Mouse (Mus musculus): ENCODE measurements around the gene Kirrel.
"Not testable (repeated sequence)": the region's sequence is repeated elsewhere in the genome, so short reads cannot be mapped to it uniquely, and the experiment has no call there.

Gene Kirrel

DNA sequence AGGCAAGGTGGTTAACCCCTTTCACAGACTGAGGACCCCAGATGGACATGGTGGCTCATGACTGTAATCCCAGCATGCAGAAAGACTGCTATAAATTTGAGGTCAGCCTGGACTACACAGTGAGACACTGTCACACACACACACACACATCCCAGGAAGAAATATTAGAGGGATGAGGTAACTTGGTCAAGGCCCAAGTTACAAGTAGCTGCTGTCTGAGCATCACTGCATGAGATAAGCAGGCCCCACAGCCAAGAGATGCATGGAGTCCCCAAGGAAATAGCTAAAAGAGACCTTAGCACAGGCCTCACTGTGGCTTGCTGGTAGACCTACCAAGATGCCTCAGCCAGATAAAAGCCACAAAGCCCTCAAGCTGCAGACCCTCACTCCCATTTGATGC, 39.6 kb downstream of the Kirrel start:
- no peak for DNase-seq (ENCODE audit: low read depth)

DNA sequence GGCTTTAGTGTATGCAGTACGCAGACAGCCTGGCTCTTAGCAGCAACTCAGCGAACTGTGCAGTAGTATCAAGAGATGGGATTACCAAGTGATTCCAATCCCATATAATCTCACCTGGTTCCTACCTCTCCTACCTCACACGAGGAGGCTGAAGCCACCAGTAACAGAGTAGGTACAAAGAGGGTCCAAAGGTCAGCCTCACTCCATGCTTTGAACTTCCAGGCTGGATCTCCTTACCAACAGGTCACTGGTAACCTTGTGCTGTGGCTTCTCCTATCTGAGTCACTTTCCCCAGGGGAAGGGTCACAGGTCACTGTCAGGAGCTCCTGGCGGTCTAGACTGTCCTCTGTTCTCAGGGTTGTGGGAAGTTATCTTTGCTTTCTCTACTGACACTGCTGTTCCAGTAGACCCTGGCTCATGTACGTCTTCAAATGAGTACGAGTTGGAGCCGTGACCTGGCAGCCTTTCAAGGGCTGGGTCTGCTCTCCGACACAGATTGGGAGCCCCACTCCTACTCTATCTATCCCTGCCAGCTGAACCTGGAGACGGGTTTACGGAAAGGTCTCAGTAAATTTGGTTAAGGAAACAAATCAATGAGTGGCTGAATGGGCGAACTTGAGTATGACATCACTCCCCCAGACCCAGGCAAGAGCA, 42.7 kb downstream of the Kirrel start:
- no peak for DNase-seq (ENCODE audit: low read depth)

GRCm38 (mm10) chr3:87130933-87131332, 43.6 kb downstream of the Kirrel start:
- DNase-seq (ENCODE audit: low read depth): no peak

- DNase-seq (ENCODE audit: low read depth): no peak
Measured at GRCm38 (mm10) chr3:87123795-87124194, 50.8 kb downstream of the Kirrel start.

GRCm38 (mm10) chr3:87118214-87118613, 56.3 kb downstream of the Kirrel start:
- no peak for DNase-seq (ENCODE audit: low read depth)

- no peak for DNase-seq (ENCODE audit: low read depth)
Measured at GRCm38 (mm10) chr3:87117632-87118031, 56.9 kb downstream of the Kirrel start.

- no peak for DNase-seq (ENCODE audit: low read depth)
Measured at GRCm38 (mm10) chr3:87115726-87116540, 58.6 kb downstream of the Kirrel start.

DNA sequence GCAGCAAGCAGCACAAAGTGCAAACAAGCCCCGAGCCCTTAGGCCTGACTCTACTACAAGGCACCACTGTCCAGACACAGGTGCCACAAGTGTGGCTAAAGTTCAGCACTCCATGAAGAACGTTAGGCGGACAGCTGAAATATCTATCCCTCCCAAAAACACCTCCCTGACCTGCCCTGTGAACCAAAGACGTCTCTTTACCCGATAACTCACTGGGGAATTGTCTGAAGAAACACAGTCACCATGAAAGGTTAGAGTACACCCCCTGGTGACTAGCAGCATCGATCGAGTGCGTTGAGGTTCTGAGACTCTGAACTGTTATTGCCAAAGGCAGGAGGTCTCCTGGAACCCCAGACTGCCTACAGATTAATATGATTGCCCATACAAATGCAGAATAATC, 59.3 kb downstream of the Kirrel start:
- no peak for DNase-seq (ENCODE audit: low read depth)

- no peak for DNase-seq (ENCODE audit: low read depth)
Measured at GRCm38 (mm10) chr3:87114801-87115200, 59.7 kb downstream of the Kirrel start.

DNA sequence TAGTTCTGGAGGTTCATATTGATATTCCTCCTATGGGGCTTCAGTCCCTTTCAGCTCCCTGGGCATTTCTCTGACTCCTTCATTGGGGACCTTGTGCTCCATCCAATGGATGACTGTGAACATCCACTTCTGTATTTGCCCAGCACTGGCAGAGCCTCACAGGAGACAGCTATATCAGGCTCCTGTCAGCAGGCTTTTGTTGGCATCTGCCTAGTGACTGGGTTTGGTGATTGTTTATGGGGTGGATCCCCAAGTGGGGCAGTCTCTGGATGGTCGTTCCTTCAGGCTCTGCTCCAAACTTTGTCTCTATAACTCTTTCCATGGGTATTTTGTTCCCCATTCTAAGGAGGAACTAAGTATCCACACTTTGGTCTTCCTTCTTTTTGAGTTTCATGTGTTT, 60.7 kb downstream of the Kirrel start:
- DNase-seq (ENCODE audit: low read depth): not testable (repeated sequence)

GRCm38 (mm10) chr3:87112264-87112663, 62.3 kb downstream of the Kirrel start:
- DNase-seq (ENCODE audit: low read depth): no peak

DNA sequence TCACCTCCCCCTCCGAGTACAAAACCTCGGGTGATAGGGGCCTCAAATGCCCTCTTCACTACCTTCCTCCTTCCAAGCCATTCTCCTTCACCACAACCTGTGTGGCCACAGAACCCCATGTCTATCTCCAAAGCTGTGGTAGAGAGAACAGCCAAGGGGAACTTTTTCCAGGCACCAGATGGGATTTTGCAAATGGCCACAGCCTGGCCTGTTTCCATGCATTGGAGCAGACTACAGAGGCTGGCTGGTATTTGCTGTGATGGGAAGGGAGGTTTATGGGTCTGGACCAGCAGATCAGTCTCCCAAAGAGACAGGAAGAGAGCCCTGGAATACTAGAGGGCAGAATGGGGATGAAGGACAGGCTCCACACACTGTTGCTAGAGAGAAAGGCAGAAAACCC, 69.7 kb downstream of the Kirrel start:
- DNase-seq (ENCODE audit: low read depth): no peak

DNA sequence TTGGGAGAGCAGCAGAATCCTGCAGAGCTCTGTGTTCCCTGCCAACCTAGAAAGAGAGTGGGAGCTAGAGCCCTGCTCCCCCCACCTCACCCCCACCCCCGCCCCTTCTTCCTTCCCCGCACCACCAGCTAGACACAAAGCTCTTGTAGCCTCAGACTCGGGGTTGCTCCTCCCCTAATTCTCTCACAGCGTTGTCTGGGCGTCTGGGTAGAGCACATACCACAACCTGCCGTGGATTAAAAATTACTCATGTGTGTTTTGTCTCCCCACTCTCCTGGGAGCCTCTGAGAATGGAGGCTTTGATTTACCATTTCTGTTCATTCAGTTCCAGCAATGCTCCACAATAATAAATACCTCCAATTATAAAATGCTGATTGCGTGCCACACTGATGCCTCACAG, 72.2 kb downstream of the Kirrel start:
- no peak for DNase-seq (ENCODE audit: low read depth)

DNA sequence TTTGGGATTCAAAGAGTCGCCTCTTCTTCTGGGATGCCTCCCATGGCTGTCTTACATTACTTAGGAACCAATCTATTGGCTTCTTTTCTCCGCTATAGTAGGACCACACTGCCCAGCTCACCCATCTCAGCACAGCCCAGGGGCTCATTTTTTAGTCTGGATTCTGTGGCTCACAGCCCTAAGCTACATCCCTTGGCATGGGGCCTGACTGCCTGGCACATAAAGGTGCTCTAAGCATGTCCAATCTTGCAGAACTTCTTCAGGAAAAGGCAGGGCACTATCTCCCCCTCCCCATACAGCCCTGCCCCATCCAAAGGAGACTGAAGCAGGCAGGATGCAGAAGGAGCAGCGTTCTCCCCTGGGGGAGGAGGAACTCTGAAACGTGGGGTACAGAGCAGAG, 73.6 kb downstream of the Kirrel start:
- no peak for DNase-seq (ENCODE audit: low read depth)

DNA sequence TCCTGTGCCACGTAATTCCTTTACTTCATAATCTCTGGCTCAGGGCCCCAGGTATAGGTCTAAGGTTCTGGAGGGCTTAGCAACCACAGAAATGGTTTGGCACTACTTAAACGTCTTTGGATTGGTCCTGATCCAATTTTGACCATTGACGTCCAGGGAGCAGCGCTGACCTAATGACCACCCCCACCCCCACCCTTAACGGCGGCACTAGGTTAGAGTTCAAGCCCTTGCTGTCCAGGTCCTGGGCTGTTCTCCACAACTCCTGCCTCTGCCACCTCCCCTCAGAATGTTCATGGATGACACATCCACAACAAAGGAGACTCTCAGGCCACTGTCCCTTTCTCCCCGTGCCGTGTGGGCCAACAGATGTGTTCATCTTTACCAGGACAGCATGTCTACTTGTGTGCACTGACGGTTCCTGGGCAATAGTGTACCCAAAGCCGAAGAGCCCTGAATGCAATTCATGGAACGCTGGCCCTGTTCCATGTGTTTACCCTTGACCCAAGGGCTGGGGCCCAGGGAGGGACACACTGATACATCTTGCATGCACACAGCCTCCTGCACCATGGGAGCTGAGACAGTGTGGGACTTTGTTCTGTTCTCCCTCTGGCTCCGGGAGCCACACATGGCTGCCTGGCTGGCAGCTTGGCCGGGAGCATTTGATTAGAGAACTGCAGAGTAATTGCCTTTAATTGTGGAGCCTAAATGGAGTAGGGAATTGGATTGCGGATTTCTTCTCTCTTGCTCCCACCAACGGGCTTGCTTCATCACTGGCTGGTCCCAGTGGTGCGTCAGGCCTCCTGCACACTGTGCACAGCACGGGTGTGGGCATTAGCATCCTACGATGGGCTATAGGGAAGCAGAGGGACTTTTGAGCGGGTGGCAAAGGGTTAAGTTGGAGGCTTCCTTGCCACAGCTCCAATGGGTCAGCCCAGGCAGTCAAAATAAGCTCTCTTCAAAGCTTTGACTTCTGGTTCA, 76.3 kb downstream of the Kirrel start:
- DNase-seq (ENCODE audit: low read depth): no peak

GRCm38 (mm10) chr3:87097205-87097604, 77.3 kb downstream of the Kirrel start:
- DNase-seq (ENCODE audit: low read depth): no peak

DNA sequence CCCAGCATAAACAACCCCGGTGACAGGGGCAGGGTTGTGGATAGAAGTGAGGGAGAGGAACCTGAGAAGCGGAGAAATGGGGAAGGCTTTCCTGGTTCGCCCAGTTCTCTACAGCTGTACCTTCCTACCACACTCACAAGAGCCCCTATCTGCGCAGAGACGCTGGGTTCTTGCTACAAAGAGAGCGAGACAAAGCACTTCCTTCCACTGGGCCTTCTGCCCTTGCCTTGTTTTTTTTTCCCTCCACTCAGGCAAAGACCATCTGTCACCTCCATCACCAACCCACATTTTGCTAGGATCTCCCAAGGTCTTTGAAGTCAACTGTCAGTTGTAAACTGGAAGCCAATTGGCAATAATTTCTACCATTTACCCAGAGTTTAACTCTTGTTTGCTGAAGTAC, 80.8 kb downstream of the Kirrel start:
- DNase-seq (ENCODE audit: low read depth): no peak

GRCm38 (mm10) chr3:87089694-87090565, 84.6 kb downstream of the Kirrel start:
- DNase-seq (ENCODE audit: low read depth): peak; percentile 65

- DNase-seq (ENCODE audit: low read depth): no peak
Measured at GRCm38 (mm10) chr3:87087146-87087545, 87.4 kb downstream of the Kirrel start.

GRCm38 (mm10) chr3:87082235-87082634, 92.3 kb downstream of the Kirrel start:
- peak; percentile 38 for DNase-seq (ENCODE audit: low read depth)

GRCm38 (mm10) chr3:87079751-87080150, 94.8 kb downstream of the Kirrel start:
- DNase-seq (ENCODE audit: low read depth): no peak

All from naive thymus-derived CD4-positive, alpha-beta T cell, adult 2 months (primary cell).